Mouse (Mus musculus): ENCODE results near the gene Cavin1.

Cavin1 gene

DNA sequence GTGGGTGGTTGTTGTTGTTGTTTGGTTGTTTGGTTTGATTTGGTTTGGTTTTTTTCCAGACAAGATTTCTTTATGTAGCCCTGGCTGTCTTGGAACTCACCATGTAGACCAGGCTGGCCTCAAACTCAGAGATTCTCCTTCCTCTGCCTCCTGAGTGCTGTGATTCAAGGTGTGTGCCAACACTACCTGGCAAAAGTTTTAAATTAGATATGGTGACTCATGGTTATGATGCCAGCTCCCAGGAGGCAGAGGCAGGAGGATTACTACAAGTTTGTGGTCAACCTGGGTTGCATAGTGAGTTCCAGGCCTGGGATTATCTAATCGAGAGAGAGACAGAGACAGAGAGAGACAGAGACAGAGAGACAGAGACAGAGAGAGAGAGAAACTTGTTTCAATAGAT lies 9.8 kb upstream of the Cavin1 start:
- no peak for DNase-seq

GRCm38 (mm10) chr11:100979887-100980286 lies 9.2 kb upstream of the Cavin1 start:
- DNase-seq, result peak; percentile 44 to 46

DNA sequence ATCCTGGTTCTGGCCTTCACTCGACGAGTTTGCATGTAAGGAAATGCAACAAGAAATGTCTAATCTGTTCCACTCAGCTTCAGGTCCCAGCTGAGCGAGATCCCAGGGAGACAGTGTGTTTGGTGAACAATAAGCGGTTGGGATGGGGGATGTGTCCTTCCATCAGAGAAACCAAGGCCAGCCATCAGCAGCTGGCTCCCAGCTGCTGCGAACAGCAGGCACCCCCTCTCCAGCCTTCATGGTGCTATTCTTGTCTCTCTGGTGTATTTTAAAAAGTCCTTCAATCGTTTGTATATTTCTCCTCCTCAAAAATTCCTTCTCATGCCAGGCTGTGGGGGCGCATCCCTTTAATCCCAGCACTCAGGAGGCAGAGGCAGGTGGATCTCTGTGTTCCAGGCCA lies 4.6 kb upstream of the Cavin1 start:
- no peak for DNase-seq

GRCm38 (mm10) chr11:100974381-100974970 lies 3.8 kb upstream of the Cavin1 start:
- no peak for DNase-seq

GRCm38 (mm10) chr11:100973245-100973644 lies 2.6 kb upstream of the Cavin1 start:
- DNase-seq, result no peak

DNA sequence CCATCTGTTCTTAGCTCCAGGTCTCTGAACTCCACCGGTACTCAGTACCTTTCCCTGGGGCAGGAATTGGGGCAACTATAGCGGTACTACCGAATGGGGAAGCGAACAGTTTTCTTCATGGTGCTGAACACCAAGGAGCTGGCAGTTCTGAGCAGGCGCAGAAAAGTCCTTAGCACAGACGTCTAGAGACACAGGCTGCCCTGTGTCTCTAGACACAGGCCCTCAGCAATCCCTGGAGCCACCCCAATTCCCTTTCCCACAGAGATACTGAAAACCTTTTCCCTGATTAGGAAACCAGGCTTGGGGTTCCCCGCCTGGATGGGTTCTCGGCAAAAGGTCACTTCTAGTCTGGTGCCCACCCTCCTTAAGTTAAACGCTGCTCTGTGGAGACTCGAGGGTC lies 768 bp upstream of the Cavin1 start:
- no peak for DNase-seq

DNA sequence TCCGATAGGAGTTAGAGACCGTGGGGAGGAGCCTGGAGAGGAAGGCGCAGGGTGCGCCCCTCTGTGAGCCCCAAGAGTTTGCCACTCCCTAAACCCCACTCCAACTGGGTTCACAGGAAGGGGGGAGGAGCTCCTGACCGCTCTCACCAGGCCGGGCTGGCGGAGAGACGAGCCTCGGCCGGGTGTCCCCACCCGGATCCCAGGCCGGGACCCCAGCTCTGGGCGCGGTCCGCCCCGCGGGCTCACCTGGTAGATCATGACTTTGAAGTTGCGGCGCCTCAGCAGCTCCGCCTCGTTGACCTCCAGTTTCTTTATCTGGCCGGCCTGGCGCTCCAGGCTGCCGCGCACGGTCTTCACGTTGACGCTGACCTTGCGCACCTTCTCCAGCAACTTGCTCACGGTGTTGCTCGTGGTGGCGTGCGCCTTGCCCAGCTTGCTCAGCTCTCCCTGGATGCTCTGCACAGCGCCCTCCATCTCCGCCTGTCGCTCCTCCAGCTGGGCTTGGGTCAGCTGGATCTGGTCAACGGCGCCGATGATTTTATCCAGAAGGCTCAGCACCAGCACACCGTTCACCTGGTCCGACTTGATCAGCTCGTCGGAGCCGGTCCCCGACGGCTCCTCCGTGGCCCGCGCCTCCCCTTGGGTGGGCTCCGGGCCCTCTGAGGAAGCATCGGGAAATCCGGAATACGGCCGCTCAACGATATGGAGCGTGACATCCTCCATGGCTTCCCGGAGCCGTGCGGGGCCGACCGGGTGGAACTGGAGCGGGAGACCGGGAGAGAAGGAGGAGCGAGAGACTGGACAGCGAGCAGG lies 737 bp downstream of the Cavin1 start:
- DNase-seq, result peak; percentile 35 to 71

DNA sequence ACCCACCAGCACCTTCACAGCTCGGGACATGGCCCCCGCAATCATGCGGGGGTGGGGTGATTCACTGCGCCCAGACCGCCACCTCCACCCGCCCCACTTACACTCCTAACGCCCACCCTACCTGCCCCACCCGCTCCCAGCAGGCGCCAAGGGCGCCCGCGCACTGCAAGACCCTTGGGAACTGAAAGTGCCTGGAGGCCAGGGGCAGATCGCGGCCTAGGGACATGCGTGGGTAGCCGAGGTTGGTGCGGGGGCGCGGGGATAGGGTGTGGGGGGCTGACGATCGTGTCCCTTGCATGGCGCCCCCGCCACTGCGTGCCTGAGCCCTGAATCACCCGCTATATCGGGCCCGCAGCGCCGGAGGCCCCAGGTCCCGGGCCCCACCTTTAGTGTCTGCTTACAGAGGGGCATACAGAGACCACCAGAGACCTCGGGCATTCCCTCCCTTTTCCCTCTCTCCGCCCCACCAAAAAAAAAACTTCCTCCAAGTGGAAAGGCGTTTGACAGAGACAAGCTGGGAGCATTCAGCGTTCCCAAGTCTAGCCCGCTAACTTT lies 1.4 kb downstream of the Cavin1 start:
- DNase-seq, result peak; percentile 15 to 54

GRCm38 (mm10) chr11:100968501-100968900 lies 2.2 kb downstream of the Cavin1 start:
- no peak for DNase-seq

DNA sequence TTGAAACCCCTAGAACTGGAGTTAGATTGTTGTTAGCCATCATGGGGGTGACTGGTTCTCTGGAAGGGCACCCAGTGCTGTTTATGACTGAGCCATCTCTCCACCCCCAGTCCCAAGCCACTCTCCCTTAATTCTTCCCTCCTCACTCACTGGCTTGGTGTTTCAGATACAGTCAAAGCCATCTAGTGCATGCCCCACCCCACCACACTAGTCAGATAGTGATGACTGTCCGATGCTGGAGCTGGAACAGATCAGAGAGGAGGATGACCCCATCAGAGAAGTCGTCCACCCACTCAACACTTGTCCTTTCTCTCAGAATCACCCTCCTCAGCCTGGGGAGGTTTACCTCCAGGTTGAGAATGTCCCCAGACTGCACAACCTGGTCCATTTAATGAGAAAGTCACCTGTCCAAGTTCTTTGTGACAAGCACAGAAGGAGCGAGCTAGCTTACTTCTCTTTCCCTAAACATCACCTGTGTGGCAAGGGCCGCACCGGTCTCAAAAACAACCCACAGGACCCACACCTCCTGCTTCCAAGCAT lies 2.7 kb downstream of the Cavin1 start:
- DNase-seq, result no peak

DNA sequence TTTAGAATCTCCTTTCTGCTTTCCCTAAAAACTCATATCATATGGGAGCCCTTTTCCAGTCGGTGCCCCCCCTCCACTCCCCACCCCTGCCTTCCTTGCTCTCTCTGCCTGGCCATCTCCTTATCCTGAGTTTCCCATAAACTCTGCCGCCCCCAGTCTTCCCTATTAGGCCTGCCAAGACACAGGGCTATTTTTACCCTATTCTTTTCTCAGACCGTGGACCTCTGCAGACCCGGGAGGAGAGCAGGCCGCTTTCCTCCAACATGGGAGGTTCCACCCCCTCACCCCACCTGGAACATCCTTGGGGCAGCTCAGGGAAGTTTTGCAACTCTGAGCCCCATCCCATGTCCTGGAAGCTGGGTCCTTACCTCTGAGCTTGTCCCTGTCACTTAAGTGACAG lies 3.3 kb downstream of the Cavin1 start:
- DNase-seq, result no peak

GRCm38 (mm10) chr11:100965760-100966159 lies 4.9 kb downstream of the Cavin1 start:
- DNase-seq, result no peak

DNA sequence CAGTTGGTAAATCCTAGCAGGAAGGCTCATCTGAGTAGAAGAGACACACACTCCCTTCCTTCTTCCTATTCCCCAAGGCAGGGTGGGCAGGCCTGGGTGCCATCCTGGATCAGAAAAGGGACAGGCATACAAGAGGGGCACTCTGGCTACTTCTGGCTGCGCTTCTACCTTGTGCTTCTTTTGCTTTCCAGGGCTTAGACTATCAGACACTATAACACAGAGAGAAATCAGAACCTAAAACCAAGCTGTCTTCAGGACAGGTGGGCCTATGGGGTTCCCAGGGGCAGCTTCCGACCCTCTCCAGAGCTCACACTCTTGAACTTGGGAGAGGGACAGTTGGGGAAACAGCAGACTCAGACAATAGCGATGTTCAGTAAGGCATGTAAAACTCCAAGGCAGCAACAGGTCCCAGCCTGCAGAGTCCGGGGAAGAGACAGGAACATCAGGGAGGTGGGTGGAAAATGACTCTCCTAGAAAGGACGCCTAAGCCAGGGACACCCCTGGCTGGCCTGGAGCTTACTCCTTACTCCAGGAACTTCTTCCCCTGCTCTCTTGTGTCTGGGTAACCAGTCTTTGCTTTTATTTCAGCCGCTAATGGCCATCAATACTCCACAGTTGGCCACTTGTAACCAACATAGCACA lies 5.7 kb downstream of the Cavin1 start:
- no peak for DNase-seq

DNA sequence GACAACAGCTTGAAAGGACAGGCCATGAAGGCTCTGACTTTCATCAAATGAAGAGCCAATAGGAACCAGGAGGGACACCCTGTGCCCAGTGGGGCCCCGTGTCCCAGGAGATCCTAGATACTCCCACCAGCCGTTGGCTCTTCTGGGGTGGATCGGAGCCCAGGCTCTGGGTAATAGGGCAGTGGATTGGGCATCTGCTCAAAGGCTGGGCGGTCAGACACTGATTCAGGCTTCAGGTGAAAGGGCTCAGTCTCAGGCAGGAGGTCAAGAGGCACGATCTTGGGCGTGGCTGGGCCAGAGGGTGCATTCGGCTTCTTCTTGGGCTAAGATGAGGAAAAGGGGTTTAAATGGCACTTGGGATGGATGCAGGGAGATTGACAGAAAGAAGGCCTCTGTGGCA lies 6.5 kb downstream of the Cavin1 start:
- DNase-seq, result no peak

DNA sequence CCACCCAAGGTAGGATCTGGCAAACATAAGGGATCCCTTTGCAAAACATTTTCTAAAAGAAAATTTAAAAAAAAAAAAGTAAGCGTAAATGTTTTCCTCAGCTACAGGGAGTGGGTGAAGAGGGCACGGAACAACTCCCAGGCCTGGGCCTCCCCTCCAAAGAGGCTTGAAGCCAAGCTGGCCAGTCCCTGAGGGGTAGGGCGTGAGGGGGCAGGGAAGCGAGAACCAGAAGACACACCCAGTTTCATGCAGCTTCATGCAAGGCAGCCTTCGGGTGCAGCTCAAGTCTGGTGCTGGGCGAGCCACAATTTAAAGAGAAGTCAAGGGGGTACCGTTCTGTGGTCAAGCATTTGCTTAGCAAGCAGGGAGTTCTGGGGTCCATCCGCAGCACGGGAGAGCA lies 7.0 kb downstream of the Cavin1 start:
- peak in 1 of 2 experiments; percentile 57 for DNase-seq

DNA sequence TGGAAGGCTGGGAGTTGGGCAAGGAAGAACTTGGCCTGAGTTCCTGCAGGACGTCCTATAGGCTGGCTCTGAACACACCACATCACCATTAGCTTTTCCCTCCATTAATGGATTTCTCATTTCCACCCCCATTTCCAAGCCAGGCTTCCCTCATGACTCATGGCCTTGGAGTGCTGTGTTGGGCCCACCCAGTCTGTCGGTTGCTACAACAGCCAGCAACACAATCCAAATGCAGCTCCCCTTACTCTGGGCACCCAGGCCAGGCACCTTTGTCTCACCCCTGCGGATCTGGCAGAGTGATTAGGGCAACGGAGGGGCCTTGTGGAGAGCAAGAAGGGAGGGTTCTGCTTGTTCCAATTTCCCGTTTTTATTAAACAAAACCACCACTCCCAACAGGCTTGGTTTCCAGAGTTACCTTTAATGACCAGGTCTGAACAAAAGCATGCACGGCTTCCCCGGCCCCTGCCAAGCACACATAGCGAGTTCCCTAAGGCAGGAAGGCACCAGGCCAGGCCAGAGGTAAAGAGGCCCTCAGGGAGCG lies 8.2 kb downstream of the Cavin1 start:
- DNase-seq, result peak in 1 of 2 experiments; percentile 51

- peak; percentile 85 to 86 for DNase-seq
These were observed 10.1 kb downstream of the Cavin1 start for GRCm38 (mm10) chr11:100960540-100960939.

DNA sequence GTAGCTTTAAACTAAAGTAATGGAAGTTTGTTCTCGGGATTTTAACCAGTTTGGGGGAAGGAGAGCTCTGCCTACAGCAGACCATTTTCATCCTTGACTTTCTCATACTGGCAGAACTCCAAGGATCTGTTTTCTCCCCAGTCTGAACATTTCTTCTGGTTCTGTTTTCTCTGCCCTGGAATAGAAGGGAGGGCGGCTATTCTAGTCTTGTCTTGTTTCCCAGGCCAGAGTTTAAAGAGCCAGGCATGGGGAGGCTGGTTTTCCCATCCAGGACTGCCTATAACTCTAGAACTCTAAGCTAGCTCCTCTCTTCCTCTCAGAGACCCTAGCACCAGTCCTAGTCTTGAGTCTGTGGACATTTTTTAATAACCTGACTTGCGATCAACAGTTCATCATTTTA lies 10.9 kb downstream of the Cavin1 start:
- no peak for DNase-seq

- DNase-seq, result peak; percentile 72 to 86
These were observed 11.2 kb downstream of the Cavin1 start for GRCm38 (mm10) chr11:100959464-100959810.

GRCm38 (mm10) chr11:100958613-100959463 lies 11.8 kb downstream of the Cavin1 start:
- DNase-seq, result peak in 1 of 2 experiments; percentile 51

DNA sequence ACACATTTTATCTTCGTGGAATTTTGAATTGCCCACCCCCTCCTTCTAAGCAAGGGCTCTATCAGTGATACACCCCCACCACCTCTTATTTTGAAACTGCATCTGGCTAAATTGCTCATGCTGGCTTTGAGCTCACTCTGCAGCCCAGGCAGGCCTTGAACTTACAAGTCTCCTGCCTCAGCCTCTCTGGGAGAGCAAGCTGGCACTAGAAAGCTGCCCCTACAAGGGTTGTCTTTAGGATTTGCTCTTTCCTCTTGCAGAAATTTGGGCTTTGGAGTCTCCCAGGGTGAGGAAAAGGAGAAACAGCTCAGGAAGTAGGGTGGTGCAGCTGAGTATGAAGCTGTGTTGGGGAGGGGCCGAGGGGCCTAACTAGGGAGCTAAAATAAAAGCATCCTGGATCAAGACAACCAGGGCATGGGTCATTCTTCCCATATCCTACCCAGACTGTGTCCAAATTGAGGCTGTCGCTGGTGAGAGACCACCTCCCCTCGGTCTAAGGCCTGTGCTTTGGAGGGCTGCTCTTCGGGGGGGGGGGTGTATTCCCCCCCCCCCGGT lies 12.7 kb downstream of the Cavin1 start:
- DNase-seq, result no peak

DNA sequence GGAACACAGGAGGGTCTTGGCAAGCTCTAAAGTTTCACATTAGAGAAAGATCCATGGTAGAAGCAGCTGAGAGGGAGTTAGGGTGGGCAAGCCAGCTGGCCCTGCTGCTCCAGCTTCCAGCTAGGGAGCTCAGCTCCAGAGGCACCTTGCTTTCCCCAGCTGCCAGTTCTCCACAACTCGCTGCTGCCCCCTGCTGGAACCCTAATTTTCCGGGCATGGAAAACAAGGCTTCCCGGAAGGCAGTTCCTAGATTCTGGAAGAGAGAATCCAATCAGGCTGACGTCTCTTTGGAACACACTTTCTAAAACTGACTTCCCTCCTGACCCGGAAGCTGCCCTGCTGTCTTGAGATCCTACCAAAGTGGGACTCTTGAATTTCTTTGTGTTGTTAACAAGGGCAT lies 13.4 kb downstream of the Cavin1 start:
- peak; percentile 89 to 98 for DNase-seq

Data from kidney, postnatal 25 days (tissue).